Mouse (Mus musculus) retina, postnatal 7 days (tissue): ENCODE data around the gene Gm5128.
"Not testable (repeated sequence)": the region's sequence is repeated elsewhere in the genome, so short reads cannot be mapped to it uniquely, and the experiment has no call there.

Source experiments
- DNase-seq: peaks from one replicate; pipeline ENCODE4 v3.0.0-alpha.2; 2012; ENCODE audit warnings: low read depth, low spot score

Gm5128 gene

DNA sequence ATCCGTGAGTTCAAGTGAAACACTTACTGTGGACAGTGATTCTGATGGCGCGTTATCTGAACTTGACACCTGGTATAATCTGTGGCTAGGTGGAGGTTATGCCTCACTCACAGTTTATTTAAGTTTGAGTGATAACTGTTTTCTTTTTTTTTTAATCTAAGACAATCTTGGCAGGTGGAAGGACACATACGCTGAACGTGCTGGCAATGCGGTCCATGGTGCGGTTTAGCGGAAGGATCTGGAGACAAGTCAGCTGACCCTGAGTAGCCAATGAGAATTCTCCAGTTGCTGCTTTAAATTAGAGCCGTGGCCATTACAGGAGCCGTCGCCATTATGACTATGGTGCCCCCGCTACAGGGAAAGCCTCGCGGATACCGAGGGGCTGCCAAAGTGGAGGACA lies at the start of gene Gm5128:
Gene Gm5128 (plus strand): TSS at position 301 of the 400 bp plus-strand sequence.
- not testable (repeated sequence) for DNase-seq

DNA sequence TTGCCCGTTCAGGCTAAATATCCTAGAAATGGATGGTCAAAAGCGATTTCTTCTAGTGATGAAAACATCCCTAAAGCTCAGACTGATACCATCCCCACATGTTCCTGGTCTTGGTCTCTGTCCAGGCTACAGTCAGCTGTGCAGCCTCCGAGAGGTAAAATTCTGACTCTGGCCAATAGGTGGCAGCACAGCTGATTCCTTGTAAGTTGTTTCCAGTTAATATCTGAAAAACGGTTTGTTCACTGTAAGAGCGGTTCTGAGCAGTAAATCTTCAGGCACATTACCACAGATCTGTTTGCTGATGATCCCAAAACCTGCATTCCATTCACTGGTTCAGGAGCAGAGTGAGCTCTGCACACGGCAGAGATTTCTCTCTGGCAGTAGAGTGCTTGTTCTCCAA lies 12.4 kb upstream of the Gm5128 start:
- DNase-seq, result not testable (repeated sequence)

DNA sequence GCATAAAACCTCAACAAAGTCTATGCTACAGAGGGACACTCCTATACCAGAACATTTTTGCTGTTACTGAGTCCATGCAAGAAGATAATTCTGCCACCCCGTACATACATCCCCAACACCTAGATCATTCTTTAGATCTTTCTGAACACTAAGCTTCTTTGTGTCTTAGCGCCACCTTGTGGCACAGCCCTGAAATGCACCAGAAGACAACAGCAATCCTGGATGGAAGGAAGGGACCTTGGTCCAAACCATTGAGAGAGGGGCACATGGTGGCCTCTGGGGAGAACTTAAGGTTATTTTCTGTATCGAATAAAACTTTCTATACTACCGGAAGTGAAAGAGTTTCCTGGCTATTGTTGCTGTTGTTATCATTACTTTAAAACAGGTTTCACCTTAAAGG lies 11.1 kb upstream of the Gm5128 start:
- not testable (repeated sequence) for DNase-seq

DNA sequence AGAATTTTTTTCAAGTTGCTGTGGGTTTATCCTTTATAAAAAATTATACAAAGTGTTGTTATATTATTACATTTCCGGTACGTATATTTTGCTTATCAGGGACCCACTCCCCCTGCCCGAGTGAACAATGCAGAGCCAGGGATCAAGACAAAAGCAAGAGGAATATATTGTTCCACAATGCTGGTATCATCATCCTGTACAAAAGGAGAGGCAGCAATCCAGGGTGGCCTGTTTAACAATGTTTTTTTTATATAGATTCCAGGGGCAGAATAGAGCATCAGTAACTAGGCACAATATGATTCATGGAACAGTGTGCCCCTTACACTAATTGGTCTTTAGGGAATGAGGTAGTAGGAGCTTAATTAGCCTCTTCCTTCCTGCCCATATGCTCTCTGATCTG lies 30.5 kb downstream of the Gm5128 start:
- DNase-seq, result not testable (repeated sequence)

DNA sequence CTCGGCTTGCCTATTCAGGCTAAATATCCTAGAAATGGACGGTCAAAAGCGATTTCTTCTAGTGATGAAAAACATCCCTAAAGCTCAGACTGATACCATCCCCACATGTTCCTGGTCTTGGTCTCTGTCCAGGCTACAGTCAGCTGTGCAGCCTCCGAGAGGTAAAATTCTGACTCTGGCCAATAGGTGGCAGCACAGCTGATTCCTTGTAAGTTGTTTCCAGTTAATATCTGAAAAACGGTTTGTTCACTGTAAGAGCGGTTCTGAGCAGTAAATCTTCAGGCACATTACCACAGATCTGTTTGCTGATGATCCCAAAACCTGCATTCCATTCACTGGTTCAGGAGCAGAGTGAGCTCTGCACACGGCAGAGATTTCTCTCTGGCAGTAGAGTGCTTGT lies 48.1 kb downstream of the Gm5128 start:
- DNase-seq, result not testable (repeated sequence)

DNA sequence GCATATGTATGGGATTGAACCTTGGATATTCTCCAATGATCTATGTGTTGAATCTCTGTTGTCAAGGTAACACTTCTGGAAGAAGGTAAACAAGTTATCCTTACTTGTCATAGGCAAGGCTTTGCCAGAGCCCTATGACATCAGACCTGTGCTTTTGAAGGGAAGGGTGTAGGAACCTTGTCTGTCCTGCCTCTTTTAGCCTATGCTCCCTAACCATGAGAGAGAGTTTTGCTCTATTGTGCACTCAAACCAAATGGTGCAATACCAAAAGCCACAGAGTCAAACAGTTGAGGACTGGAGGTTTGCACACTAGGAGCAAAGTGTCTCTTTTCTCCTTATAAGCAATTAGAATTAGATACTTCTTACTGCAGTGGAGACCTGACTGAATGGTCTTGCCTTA lies 48.7 kb downstream of the Gm5128 start:
- DNase-seq, result not testable (repeated sequence)

DNA sequence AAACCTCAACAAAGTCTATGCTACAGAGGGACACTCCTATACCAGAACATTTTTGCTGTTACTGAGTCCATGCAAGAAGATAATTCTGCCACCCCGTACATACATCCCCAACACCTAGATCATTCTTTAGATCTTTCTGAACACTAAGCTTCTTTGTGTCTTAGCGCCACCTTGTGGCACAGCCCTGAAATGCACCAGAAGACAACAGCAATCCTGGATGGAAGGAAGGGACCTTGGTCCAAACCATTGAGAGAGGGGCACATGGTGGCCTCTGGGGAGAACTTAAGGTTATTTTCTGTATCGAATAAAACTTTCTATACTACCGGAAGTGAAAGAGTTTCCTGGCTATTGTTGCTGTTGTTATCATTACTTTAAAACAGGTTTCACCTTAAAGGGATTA lies 49.4 kb downstream of the Gm5128 start:
- DNase-seq, result not testable (repeated sequence)
